Mouse (Mus musculus): ENCODE results near the gene Tgfb2. TPM values are rescaled to one million over a fixed set of nuclear protein-coding genes. Genes with fewer than 3 reads are reported as not detected.

The Tgfb2 gene
- polyA plus RNA-seq, 1 experiment from 2014 or later = 0.04 TPM

DNA sequence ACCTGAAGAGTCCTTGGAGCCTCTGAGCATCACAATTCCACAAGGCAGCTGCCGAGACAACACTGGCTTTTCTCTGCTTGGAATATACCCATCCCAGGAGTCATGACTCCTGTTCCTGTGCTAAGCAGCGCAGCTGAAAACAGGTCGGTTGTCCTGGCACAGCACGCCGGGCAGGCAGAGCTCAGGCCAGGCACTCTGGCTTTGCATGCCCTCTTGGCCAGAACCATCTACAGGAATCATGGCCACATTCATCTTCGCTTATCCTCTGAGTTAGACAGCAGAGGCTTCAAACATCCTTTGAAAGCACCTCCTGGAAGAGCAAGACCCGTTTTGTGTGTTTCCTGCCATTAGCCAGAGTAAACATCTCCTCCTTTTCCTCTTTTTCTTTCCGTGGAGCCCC, 53.6 kb downstream of the Tgfb2 start:
- Histone ChIP-seq H3K27ac (no peak overlapping the region), H3K79me2 (ENCODE audit: inconsistent target) (no peaks in the 10 kb centered on the region), H3K4me3 (ENCODE audit: inconsistent target) (no peak overlapping the region), H3K36me3 (ENCODE audit: inconsistent target) (no peaks in the 10 kb centered on the region)
- WGBS (ENCODE audit: missing documents) = 73% methylated on average over 8 of the region's 8 CpGs

DNA sequence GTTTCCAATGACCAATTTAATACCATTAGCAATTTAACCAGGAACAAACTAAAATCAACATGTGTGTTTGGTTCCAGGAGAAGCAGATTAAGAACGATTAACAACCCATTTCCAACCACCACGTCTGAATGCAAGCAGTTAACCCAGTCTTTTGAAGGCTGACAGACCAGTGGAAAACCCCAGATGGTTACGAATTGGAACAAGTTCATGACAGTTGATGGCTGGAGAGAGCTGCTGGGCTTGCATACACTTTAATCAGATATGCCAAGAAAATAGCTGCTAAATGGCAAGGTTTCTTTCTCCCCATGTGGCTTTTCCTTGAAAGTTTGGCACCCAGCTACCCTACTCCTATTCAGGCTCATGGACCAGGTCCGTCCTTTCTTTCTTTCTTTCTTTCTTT, 55.8 kb downstream of the Tgfb2 start:
- WGBS (ENCODE audit: missing documents) = 88% methylated on average over 4 of the region's 4 CpGs
- H3K36me3 ChIP-seq (ENCODE audit: inconsistent target) = no peaks in the 10 kb centered on the region
- H3K27ac ChIP-seq = no peak overlapping the region
- H3K79me2 ChIP-seq (ENCODE audit: inconsistent target) = no peaks in the 10 kb centered on the region
- no peak overlapping the region for H3K4me3 ChIP-seq (ENCODE audit: inconsistent target)

DNA sequence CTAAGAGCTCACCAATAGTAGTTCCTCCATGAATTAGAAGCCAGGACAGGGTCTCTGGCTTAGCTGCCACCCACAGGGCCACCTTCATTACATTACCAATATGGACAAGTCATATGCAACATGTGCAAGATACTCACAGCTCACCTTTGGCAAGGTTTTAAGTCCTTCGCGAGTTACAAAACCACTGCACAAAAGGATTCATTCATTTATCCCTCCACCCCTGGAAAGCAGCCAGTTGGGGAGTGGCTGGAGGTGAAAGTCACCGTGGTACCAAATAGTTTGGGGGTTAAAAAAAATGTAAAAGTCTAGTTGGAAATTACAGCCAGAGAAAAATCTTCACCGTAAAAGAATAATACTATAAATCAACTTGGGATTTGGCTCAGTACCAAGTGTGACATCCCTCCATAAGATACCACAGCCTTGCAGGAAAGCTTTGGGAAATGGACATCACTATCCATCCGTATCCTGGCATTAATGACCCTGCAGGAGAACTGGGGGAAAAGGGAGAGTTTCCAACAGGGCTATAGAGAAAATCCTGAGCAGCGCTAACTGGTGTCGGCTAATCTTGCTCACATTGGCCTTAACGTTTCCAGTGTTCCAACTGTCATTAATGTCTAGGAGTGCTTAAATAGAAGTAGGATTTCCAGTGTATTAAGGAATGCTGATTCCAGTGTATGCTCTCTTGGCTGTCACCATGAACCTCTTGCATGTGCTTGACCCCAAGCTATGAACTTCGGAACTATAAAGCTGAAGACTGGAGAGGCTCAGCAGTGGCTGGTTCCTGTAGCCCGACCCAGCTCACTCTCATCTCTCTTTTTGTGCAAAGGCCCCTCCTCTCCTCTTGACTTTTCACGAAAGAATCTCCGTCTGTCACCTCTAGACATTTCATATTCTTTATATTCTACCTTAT, 68.2 kb downstream of the Tgfb2 start:
- Histone ChIP-seq H3K27ac (no peak overlapping the region), H3K79me2 (ENCODE audit: inconsistent target) (no peaks in the 10 kb centered on the region), H3K36me3 (ENCODE audit: inconsistent target) (no peaks in the 10 kb centered on the region), H3K4me3 (ENCODE audit: inconsistent target) (no peak overlapping the region)
- 82% methylated on average over 12 of the region's 12 CpGs for WGBS (ENCODE audit: missing documents)

DNA sequence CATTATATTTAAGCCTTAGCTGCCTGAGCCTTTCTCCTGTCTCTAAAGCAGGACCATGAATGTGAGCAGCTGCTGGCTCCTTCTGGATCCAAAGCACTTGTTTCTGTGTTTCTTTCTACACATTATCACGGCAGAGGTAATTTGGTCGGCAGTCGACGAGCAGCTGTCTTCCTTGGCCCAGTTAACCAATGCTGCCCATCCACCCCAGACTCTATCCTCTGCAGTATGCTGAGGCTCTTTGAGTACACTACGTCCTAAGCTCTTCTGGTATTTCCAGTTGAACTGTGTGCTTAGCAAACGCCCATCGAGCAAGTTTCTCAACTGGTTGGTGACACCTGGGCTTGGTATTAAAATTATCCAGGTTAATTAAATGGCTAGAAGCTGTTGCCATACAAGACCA, 70.7 kb downstream of the Tgfb2 start:
- 92% methylated on average over 7 of the region's 7 CpGs for WGBS (ENCODE audit: missing documents)
- H3K79me2 ChIP-seq (ENCODE audit: inconsistent target) = no peaks in the 10 kb centered on the region
- H3K36me3 ChIP-seq (ENCODE audit: inconsistent target) = no peaks in the 10 kb centered on the region
- no peak overlapping the region for H3K4me3 ChIP-seq (ENCODE audit: inconsistent target)
- H3K27ac ChIP-seq = no peak overlapping the region

DNA sequence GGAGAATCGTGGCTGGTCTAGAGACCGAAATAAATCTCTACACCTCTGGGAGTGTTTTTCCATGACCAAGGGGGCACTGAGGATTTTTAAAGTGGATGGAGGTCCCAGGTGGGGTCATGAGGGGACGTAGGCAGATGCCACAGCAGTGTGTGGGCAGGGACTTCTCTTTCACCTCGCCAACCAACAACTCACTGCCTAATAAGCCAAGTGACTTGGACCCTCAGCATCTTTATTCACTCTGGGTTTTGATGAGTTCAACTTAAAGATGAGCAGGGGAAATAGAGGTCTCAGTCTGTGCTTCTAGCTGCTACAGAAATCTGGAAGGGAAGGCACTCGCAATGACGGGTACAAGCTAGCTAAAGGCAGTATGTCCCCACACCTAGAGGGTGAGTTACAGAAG, 74.3 kb downstream of the Tgfb2 start:
- Histone ChIP-seq H3K4me3 (ENCODE audit: inconsistent target) (no peak overlapping the region), H3K79me2 (ENCODE audit: inconsistent target) (no peaks in the 10 kb centered on the region), H3K36me3 (ENCODE audit: inconsistent target) (no peaks in the 10 kb centered on the region), H3K27ac (no peak overlapping the region)
- 94% methylated on average over 6 of the region's 6 CpGs for WGBS (ENCODE audit: missing documents)

DNA sequence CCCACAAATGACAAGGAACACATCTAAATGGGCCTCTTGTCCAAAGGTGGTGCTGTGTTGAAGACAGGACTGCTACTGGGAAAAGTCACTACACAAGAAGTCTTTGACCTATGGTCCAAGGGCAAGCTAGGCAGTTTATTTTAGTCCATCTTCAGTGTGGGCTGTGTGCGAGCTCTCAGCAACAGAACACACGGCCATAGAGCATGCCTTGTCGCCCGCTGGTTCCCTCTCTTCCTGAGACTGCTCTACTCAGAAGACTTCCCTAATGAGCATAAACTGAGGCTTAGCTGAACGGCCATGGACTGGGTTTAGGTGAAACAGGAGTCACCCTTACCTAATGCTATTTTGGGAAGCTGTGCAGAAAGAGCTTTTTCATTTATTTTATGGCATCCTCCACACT, 74.8 kb downstream of the Tgfb2 start:
- Histone ChIP-seq H3K79me2 (ENCODE audit: inconsistent target) (no peaks in the 10 kb centered on the region), H3K36me3 (ENCODE audit: inconsistent target) (no peaks in the 10 kb centered on the region), H3K4me3 (ENCODE audit: inconsistent target) (no peak overlapping the region), H3K27ac (no peak overlapping the region)
- 90% methylated on average over 5 of the region's 5 CpGs for WGBS (ENCODE audit: missing documents)

DNA sequence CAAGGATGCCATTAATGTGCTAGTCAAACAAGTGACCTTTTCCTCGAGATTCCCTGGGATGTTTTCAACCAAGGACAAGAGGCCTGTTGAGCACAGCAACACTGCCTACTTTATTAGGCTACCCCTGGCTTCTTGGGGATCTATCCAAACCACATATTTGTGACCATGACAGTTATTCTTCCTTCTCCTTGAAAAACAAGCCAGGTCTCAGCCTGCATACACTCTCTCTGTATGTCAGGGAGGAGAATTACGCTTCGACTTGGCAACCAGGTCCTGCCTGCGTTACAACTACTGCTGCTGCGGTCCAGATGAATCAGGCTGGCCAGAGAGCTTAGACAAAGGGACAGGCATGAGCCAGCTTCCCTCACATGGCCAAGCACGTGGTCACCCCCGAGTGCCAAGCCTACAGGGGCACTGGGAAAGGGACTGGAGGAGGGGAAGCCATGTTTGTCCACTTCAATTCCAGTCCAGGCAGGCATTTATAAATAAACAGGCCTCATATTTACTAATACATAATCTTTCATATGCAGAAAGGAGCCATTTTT, 78.3 kb downstream of the Tgfb2 start:
- Histone ChIP-seq H3K79me2 (ENCODE audit: inconsistent target) (no peaks in the 10 kb centered on the region), H3K27ac (no peak overlapping the region), H3K36me3 (ENCODE audit: inconsistent target) (no peaks in the 10 kb centered on the region), H3K4me3 (ENCODE audit: inconsistent target) (no peak overlapping the region)
- 89% methylated on average over 7 of the region's 7 CpGs for WGBS (ENCODE audit: missing documents)

DNA sequence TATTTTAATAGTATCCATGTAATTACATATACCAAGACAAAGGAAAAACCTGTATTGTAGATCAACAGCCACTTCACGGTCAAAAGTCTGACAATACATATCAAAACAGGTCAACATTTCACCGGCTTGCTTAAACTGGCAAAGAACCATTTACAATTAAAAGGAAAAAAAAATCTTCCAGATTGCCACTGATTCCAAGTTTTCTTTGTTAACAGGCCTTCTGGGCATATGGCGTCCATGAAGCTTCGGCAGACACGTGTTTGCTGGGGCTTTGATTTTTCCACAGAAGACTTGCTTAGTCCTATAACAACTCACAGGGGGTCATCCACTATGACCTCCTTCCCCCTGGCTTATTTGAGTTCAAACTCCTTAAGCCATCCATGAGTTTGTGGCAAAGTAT, 81.3 kb downstream of the Tgfb2 start:
- Histone ChIP-seq H3K36me3 (ENCODE audit: inconsistent target) (no peaks in the 10 kb centered on the region), H3K4me3 (ENCODE audit: inconsistent target) (no peak overlapping the region), H3K27ac (no peak overlapping the region), H3K79me2 (ENCODE audit: inconsistent target) (no peaks in the 10 kb centered on the region)
- 91% methylated on average over 5 of the region's 5 CpGs for WGBS (ENCODE audit: missing documents)

DNA sequence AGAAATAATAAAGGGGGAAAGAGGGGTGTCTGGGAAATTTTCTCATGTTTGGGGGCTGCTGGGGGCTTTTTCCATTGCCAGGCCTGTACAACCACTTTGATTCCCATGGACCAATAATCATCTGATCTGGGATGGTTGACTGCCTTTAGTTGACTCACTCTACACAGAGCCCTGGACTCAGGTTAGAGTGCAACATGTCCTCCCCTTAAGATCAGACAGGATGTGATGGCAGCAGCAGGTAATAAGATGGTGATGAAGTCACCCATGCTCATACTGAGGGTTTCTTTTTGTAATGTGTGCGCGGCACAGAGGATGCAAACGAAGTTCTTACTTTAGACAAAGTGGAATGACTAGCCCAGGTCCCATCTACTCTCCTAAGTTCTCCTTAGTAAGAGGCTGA, 84.0 kb downstream of the Tgfb2 start:
- Histone ChIP-seq H3K27ac (no peak overlapping the region), H3K79me2 (ENCODE audit: inconsistent target) (no peaks in the 10 kb centered on the region), H3K4me3 (ENCODE audit: inconsistent target) (no peak overlapping the region), H3K36me3 (ENCODE audit: inconsistent target) (no peaks in the 10 kb centered on the region)
- 100% methylated on average over 3 of the region's 3 CpGs for WGBS (ENCODE audit: missing documents)

DNA sequence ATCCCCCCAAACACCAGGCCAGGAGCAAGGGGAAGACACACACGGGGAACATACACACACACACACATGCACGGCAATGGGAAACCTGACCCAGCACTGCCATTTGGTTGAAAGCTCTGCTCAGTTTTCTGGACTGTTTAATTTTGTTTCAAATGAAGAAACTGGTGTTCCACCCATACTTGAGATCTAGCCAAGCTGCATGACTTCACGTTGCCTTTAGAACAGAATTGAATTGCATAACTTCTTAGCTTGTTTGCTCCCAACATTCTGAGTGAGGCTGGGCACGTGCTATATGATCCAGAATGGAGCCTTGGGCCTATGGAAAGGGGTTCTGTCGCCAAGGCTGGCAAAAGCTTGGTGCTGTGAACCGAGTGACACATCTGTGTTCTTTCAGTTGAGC, 87.5 kb downstream of the Tgfb2 start:
- Histone ChIP-seq H3K36me3 (ENCODE audit: inconsistent target) (no peaks in the 10 kb centered on the region), H3K79me2 (ENCODE audit: inconsistent target) (no peaks in the 10 kb centered on the region), H3K27ac (no peak overlapping the region), H3K4me3 (ENCODE audit: inconsistent target) (no peak overlapping the region)
- WGBS (ENCODE audit: missing documents) = 74% methylated on average over 6 of the region's 6 CpGs

DNA sequence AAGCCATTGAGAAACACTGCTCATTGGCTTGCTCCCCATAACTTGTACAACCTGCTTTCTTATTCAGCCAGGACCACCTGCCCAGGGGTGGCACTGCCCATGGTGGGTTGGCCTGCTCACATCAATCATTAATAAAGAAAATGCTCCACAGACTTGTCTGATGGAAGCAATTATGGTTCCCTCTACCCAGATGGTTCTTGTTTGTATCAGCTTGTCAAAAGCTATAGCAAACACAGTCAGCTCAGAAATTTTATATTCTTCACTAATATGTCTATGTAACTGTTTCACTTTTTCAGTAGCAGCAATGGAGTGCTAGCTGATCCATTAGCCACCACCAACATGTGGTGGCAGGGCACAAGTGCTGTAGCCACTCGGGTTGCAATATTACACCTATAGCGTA, 94.4 kb downstream of the Tgfb2 start:
- H3K4me3 ChIP-seq (ENCODE audit: inconsistent target) = no peak overlapping the region
- H3K79me2 ChIP-seq (ENCODE audit: inconsistent target) = no peaks in the 10 kb centered on the region
- WGBS (ENCODE audit: missing documents) = 92% methylated on average over 2 of the region's 2 CpGs
- no peak overlapping the region for H3K27ac ChIP-seq
- H3K36me3 ChIP-seq (ENCODE audit: inconsistent target) = no peaks in the 10 kb centered on the region

DNA sequence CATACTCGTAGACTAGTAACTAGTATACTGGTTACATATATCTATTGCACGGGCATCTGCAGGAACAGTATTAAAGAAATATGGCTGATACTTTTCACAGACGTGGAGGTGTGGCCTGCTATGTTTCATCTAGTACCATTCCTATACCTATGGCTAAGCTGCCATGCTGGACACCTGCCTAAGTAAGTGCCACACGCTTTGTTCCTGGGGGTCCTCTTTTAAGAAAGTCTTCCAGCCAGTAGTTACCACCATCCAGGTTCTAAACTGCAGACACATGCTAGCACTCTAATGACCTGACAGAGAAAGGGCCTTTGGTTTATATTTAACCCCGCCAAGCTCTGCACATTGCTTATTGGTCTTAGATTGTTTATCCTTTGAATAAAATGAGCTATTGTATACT, 95.3 kb downstream of the Tgfb2 start:
- Histone ChIP-seq H3K36me3 (ENCODE audit: inconsistent target) (no peaks in the 10 kb centered on the region), H3K79me2 (ENCODE audit: inconsistent target) (no peaks in the 10 kb centered on the region), H3K27ac (no peak overlapping the region), H3K4me3 (ENCODE audit: inconsistent target) (no peak overlapping the region)
- 90% methylated on average over 5 of the region's 5 CpGs for whole genome bisulfite sequencing (ENCODE audit: missing documents)

DNA sequence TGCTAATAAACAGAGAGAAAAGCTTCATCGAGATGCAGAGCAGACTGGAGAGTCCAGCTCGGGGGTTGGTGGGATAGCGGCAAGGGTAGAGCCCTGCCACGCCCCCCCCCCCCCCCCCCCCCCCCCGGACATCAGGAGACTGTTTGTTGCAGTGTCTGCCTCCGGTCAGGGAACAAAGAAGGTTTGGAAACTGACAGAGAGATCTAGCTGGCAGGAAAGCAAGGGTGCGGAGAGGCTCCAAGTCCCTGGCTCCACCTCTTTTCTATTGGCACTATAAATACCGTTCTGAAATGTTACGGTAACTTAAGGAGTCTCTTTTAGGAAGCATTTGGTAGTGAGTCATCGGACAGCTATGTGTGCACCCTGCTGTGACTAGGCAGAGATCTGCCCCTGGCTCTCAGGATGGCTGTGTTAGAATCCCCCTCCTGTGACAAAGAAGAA, 96.0 kb downstream of the Tgfb2 start:
- Histone ChIP-seq H3K4me3 (ENCODE audit: inconsistent target) (no peak overlapping the region), H3K27ac (no peak overlapping the region), H3K79me2 (ENCODE audit: inconsistent target) (no peaks in the 10 kb centered on the region), H3K36me3 (ENCODE audit: inconsistent target) (no peaks in the 10 kb centered on the region)
- 45% methylated on average over 7 of the region's 10 CpGs for WGBS (ENCODE audit: missing documents)

DNA sequence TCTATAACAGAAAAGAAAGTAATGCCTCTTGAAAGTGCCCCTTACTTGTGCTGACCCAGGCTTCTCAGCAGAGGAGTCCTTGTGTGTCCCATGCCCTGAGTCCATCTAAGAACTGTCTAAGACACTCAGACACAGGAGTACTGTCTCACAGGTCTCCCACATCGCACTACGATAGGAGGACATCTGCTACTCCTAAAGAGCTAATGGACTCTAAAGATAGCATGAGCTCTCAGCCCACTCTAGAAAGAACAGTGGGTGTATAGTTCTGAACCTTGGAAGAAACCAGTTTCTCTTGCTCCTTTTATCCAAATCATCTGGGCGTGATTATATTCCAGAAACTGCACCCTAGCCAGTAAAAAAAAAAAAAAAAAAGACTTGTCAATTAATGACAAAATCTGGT, 97.7 kb downstream of the Tgfb2 start:
- 89% methylated on average over 3 of the region's 3 CpGs for WGBS (ENCODE audit: missing documents)
- Histone ChIP-seq H3K27ac (no peak overlapping the region), H3K4me3 (ENCODE audit: inconsistent target) (no peak overlapping the region), H3K36me3 (ENCODE audit: inconsistent target) (no peaks in the 10 kb centered on the region), H3K79me2 (ENCODE audit: inconsistent target) (no peaks in the 10 kb centered on the region)

DNA sequence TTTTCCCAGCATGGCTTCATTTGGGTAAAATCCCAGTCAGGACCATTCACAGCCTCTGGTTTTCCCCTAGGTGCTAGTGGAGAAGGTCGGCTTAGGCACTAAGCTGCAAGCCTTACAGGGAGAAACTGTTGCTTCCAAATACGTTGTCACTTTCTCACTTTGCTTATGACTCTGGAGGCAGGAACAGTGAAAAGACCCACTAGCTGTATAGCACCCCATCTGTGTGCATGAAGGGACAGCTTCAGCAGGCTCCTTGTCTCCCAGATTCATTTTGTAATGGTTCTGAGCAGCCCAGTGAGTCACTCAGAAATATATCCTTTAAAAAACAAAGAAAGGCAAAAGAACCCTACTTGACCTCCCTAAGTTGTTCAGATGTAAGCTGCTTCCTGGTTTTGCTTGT, 100.2 kb downstream of the Tgfb2 start:
- no peak overlapping the region for H3K27ac ChIP-seq
- 91% methylated on average over 2 of the region's 2 CpGs for WGBS (ENCODE audit: missing documents)
- H3K4me3 ChIP-seq (ENCODE audit: inconsistent target) = no peak overlapping the region
- H3K36me3 ChIP-seq (ENCODE audit: inconsistent target) = no peaks in the 10 kb centered on the region
- no peaks in the 10 kb centered on the region for H3K79me2 ChIP-seq (ENCODE audit: inconsistent target)
